Mouse (Mus musculus): ENCODE measurements at regions not wholly inside any gene's neighbourhood (a gene's known extent, or its start where the extent isn't known, plus 50 kb on each side); places are given as distances from the start of the nearest gene placed in this dataset.
A peak's percentile ranks its signal among the peaks of the same experiment; 100 is the strongest.

DNA sequence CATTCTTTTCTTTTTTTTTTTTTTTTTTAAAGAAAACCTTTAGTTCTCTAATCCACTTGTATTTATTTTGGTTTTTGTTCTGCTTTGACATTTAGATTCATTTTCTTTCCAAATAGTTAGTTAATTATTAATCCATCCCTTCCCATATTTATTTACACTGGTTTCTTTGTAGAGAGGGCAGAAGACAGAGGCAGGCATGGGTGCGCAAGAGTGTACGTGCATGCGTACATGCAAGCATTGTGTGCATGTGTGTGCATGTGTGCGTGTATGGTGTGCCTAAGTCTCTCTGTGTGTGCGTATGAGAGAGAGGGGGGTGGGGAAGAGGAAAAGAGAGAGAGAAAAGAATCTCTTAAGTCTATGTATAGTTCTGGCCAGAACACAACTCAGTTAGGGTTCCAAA is 215.9 kb upstream of the Krr1 start:
- ATAC-seq (ENCODE audit: insufficient number of reproducible peaks, insufficient read depth, low FRiP score, low read depth): peak; percentile 88
- H3K36me3 ChIP-seq (ENCODE audit: control insufficient read depth, insufficient read depth, low read length): no peaks in the 10 kb centered on the region
- no peaks in the 10 kb centered on the region for H3K27me3 ChIP-seq (ENCODE audit: control insufficient read depth, insufficient read depth, low read length)
- no peak overlapping the region for H3K4me3 ChIP-seq (ENCODE audit: low read depth, low read length)
- H3K4me2 ChIP-seq (replicated peaks; ENCODE audit: low read depth, low read length): no peak overlapping the region
- H3K9me3 ChIP-seq (ENCODE audit: control insufficient read depth, low read depth, low read length): no peaks in the 10 kb centered on the region
- peak overlapping the region; percentile 41; the same call in 1 of the 2 replicates for H3K27ac ChIP-seq (ENCODE audit: low read length)
- WGBS: 76% methylated on average over 5 of the region's 5 CpGs
- H3K9ac ChIP-seq (replicated peaks; ENCODE audit: low read depth, low read length): no peak overlapping the region
- peaks cover 14% of the 10 kb centered on the region for H3K4me1 ChIP-seq (ENCODE audit: control insufficient read depth, insufficient read depth, low read length)

DNA sequence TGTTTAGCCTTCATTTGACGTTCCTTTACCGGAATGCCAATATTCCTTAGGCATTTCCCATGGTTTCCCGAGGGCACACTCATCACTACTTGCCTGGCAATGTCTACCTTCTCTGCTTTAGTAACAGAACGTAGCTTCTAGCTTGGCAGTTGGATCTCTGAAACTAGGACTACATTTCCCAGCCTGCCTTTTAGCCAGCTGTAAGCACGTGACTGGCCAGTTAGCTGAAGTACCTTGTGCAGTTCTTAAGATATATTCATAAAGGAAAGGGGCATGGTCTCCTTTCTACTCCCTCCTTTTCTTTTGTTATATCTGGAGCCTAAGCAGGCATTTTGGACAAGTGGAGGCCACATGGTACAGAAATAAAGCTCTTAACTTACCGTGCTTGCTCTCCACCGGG is 214.8 kb upstream of the Krr1 start:
- WGBS: 80% methylated on average over 7 of the region's 7 CpGs
- no peak for ATAC-seq (ENCODE audit: insufficient number of reproducible peaks, insufficient read depth, low FRiP score, low read depth)
- no peak overlapping the region for H3K27ac ChIP-seq (ENCODE audit: low read length)
- H3K9ac ChIP-seq (replicated peaks; ENCODE audit: low read depth, low read length): no peak overlapping the region
- H3K4me1 ChIP-seq (ENCODE audit: control insufficient read depth, insufficient read depth, low read length): peaks cover 14% of the 10 kb centered on the region
- H3K4me2 ChIP-seq (replicated peaks; ENCODE audit: low read depth, low read length): no peak overlapping the region
- H3K27me3 ChIP-seq (ENCODE audit: control insufficient read depth, insufficient read depth, low read length): no peaks in the 10 kb centered on the region
- no peak overlapping the region for H3K4me3 ChIP-seq (ENCODE audit: low read depth, low read length)
- no peaks in the 10 kb centered on the region for H3K9me3 ChIP-seq (ENCODE audit: control insufficient read depth, low read depth, low read length)
- no peaks in the 10 kb centered on the region for H3K36me3 ChIP-seq (ENCODE audit: control insufficient read depth, insufficient read depth, low read length)

DNA sequence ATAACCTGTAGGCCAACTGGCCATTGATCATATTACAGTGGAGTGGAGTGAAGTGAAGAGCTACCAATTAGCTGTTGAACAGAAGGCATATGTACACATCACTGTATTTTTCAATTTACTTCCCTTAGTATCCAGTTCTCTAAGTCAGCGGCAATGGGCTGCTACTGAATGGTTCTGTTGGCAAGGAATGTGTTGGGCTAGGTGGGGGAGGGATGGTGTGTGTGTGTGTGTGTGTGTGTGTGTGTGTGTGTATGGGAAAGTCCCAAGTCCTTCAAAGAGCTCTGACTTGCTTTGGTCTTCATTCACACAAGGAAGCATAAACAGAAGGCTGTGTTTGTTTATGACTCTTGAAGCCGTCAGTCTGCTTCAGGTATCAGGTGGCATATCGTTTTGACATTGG is 213.0 kb upstream of the Krr1 start:
- H3K4me3 ChIP-seq (ENCODE audit: low read depth, low read length): no peak overlapping the region
- no peak for ATAC-seq (ENCODE audit: insufficient number of reproducible peaks, insufficient read depth, low FRiP score, low read depth)
- 55% methylated on average over 3 of the region's 3 CpGs for WGBS
- no peaks in the 10 kb centered on the region for H3K27me3 ChIP-seq (ENCODE audit: control insufficient read depth, insufficient read depth, low read length)
- H3K9me3 ChIP-seq (ENCODE audit: control insufficient read depth, low read depth, low read length): no peaks in the 10 kb centered on the region
- no peaks in the 10 kb centered on the region for H3K36me3 ChIP-seq (ENCODE audit: control insufficient read depth, insufficient read depth, low read length)
- H3K4me1 ChIP-seq (ENCODE audit: control insufficient read depth, insufficient read depth, low read length): peaks cover 14% of the 10 kb centered on the region
- no peak overlapping the region for H3K4me2 ChIP-seq (replicated peaks; ENCODE audit: low read depth, low read length)
- no peak overlapping the region for H3K27ac ChIP-seq (ENCODE audit: low read length)
- H3K9ac ChIP-seq (replicated peaks; ENCODE audit: low read depth, low read length): no peak overlapping the region

DNA sequence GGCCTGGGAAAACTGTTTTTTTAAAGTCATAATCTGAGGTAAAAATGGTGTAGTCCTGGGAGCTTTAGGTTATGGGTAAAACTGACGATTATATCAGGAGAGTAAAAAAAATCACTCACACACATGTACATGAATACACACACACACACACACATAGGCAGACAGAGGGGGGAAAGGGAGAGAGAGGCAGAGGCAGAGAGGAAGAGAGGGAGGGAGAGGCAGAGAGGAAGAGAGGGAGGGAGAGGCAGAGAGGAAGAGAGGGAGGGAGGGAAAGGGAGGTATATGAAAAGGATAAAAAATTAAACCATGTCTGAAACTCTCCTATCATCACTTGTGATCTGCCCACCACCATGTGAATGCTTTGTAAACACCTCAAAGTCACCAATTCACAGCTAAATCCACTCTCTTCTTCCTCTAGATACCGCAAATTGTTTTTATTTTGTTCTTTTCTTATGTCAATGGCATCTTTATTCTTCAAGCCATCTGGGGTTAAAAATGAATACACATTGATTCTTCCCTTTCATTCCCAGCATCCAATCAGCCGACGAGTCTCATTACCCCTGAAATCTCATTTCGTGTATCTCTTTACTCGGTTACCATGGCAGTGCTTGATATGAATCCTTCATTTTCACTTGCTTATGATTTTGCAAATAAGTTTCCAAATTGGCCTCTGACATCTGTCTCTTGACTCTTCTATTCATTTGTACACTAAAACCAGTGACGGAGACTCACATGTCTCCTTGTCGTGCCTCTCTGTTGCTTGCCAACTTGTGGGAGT is 209.5 kb upstream of the Krr1 start:
- WGBS: 82% methylated on average over 8 of the region's 8 CpGs
- H3K36me3 ChIP-seq (ENCODE audit: control insufficient read depth, insufficient read depth, low read length): no peaks in the 10 kb centered on the region
- H3K9ac ChIP-seq (replicated peaks; ENCODE audit: low read depth, low read length): no peak overlapping the region
- H3K4me2 ChIP-seq (replicated peaks; ENCODE audit: low read depth, low read length): no peak overlapping the region
- no peaks in the 10 kb centered on the region for H3K27me3 ChIP-seq (ENCODE audit: control insufficient read depth, insufficient read depth, low read length)
- peaks cover 6% of the 10 kb centered on the region; the same call in 1 of the 2 replicates for H3K4me1 ChIP-seq (ENCODE audit: control insufficient read depth, insufficient read depth, low read length)
- H3K9me3 ChIP-seq (ENCODE audit: control insufficient read depth, low read depth, low read length): no peaks in the 10 kb centered on the region
- ATAC-seq (ENCODE audit: insufficient number of reproducible peaks, insufficient read depth, low FRiP score, low read depth): no peak
- no peak overlapping the region for H3K27ac ChIP-seq (ENCODE audit: low read length)
- no peak overlapping the region for H3K4me3 ChIP-seq (ENCODE audit: low read depth, low read length)

DNA sequence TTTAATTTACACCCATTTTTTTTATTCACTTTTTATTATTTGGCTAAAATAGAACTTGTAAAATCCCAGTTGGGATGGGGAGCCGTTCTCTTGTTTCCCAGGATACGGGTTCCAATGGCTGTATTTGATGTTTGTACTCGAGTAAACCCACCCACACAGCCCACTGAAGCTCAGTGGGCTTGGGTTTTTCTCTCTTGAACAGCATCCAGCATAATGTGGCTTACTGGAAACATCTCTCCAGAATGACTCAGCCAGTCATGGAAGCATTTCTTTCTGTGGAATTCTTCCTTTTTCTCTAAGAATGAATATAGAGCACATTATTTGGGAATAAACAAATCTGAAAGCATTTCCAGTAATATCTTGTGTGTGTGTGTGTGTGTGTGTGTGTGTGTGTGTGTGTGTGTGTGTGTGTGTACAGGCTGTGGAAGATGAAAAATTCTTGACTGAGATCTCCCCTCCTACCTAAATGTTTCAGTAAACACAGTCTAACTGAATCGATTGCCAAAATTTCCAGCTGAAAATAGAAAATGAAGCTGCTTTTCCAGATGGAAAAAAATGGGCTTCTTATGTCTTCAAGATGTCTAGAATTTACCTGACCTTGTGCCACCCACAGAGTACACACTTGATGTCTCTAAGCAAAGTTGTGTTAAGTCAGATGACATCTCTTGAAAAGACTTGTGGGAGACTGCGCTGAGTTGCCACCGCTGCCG is 205.3 kb upstream of the Krr1 start:
- H3K4me1 ChIP-seq (ENCODE audit: control insufficient read depth, insufficient read depth, low read length): no peaks in the 10 kb centered on the region
- H3K36me3 ChIP-seq (ENCODE audit: control insufficient read depth, insufficient read depth, low read length): no peaks in the 10 kb centered on the region
- H3K9ac ChIP-seq (replicated peaks; ENCODE audit: low read depth, low read length): no peak overlapping the region
- no peaks in the 10 kb centered on the region for H3K27me3 ChIP-seq (ENCODE audit: control insufficient read depth, insufficient read depth, low read length)
- H3K4me3 ChIP-seq (ENCODE audit: low read depth, low read length): no peak overlapping the region
- WGBS: 83% methylated on average over 7 of the region's 7 CpGs
- H3K27ac ChIP-seq (ENCODE audit: low read length): no peak overlapping the region
- ATAC-seq (ENCODE audit: insufficient number of reproducible peaks, insufficient read depth, low FRiP score, low read depth): no peak
- no peaks in the 10 kb centered on the region for H3K9me3 ChIP-seq (ENCODE audit: control insufficient read depth, low read depth, low read length)
- H3K4me2 ChIP-seq (replicated peaks; ENCODE audit: low read depth, low read length): no peak overlapping the region

DNA sequence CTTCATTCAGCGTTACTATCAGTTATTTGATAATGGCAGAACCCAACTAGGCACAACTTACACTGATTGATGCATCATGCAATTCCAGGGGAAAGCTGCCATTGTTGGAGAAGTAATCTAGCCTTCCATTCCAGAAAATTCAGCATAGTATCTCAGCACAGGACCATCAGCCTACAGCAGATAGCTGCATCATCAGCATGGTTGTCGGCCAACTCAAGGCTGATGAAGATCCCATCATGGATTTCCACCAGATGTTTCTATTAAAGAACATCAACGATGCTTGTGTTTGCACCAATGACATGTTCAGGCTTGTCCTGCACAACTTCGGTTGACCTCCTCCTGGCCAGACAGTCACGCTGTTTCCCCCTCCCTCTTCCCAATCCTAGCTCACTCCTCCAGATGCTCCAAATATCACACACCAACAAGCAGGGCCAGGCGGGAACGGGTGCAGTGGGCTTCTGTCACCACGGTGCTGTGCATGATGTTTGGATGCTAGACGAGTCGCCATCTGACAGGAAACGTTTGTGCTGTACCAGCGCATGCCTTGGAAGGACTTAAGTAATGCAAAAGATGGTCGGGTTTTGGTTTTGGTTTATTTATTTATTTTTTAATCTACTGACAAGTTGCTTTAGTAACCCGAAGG is 204.5 kb upstream of the Krr1 start:
- H3K27me3 ChIP-seq (ENCODE audit: control insufficient read depth, insufficient read depth, low read length): no peaks in the 10 kb centered on the region
- ATAC-seq (ENCODE audit: insufficient number of reproducible peaks, insufficient read depth, low FRiP score, low read depth): no peak
- WGBS: 82% methylated on average over 14 of the region's 14 CpGs

DNA sequence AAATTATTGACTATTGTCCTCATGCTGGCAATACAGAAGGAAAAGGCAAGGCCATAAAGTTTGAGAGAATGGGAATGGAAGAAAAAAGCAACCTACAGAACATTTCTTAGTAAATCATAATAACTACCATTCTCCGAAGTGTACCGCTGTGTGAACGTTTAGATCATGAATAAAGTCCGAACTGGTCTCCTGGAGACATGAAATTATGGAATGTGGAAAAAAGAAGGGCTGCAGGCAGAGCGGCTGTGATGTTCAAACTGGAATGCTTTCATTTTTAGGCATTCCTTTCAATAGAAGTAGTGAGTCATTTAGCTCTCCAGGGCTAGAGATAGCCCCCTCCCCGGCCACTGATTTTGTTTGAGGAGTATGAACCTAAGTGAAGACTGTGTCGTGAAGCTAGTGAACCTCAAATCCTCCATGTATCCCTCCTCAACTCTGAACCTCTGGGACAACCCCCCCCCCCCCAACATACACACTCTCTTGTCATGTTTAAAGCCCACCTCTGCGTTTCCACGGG is 202.9 kb upstream of the Krr1 start:
- Histone ChIP-seq H3K36me3 (ENCODE audit: control insufficient read depth, insufficient read depth, low read length) (no peaks in the 10 kb centered on the region), H3K27me3 (ENCODE audit: control insufficient read depth, insufficient read depth, low read length) (no peaks in the 10 kb centered on the region), H3K27ac (ENCODE audit: low read length) (peak overlapping the region; percentile 15; the same call in 1 of the 2 replicates), H3K4me3 (ENCODE audit: low read depth, low read length) (no peak overlapping the region), H3K9ac (replicated peaks; ENCODE audit: low read depth, low read length) (no peak overlapping the region), H3K9me3 (ENCODE audit: control insufficient read depth, low read depth, low read length) (no peaks in the 10 kb centered on the region), H3K4me2 (replicated peaks; ENCODE audit: low read depth, low read length) (no peak overlapping the region), H3K4me1 (ENCODE audit: control insufficient read depth, insufficient read depth, low read length) (no peaks in the 10 kb centered on the region)
- WGBS: 61% methylated on average over 9 of the region's 9 CpGs
- no peak for ATAC-seq (ENCODE audit: insufficient number of reproducible peaks, insufficient read depth, low FRiP score, low read depth)

More for the DNA sequence above, 204.5 kb upstream of the Krr1 start:
- no peak overlapping the region for H3K27ac ChIP-seq (ENCODE audit: low read length)
- no peaks in the 10 kb centered on the region for H3K9me3 ChIP-seq (ENCODE audit: control insufficient read depth, low read depth, low read length)
- no peaks in the 10 kb centered on the region for H3K4me1 ChIP-seq (ENCODE audit: control insufficient read depth, insufficient read depth, low read length)
- H3K9ac ChIP-seq (replicated peaks; ENCODE audit: low read depth, low read length): no peak overlapping the region
- no peak overlapping the region for H3K4me2 ChIP-seq (replicated peaks; ENCODE audit: low read depth, low read length)
- H3K4me3 ChIP-seq (ENCODE audit: low read depth, low read length): no peak overlapping the region
- H3K36me3 ChIP-seq (ENCODE audit: control insufficient read depth, insufficient read depth, low read length): no peaks in the 10 kb centered on the region

DNA sequence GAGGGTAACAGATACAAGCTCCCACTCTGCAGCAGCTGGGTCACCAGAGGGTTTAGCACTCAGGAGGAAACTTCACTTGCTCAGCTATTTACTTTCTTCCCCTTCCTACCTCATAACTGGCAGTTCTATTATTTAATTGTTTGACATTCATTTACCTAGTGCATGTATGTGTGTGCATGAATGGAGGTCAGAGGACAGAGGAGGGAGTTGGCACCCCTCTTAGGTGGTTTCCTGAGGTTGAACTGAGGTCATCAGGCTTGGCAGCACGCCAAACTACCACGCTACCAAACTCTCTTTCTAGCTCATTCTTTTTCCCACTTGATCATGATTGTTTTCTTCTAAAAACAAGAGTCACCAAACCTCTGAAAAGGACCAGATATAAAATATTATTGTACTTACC is 202.4 kb upstream of the Krr1 start:
- Histone ChIP-seq H3K4me3 (ENCODE audit: low read depth, low read length) (no peak overlapping the region), H3K9ac (replicated peaks; ENCODE audit: low read depth, low read length) (no peak overlapping the region), H3K27ac (ENCODE audit: low read length) (peak overlapping the region; percentile 15; the same call in 1 of the 2 replicates), H3K4me2 (replicated peaks; ENCODE audit: low read depth, low read length) (no peak overlapping the region), H3K9me3 (ENCODE audit: control insufficient read depth, low read depth, low read length) (no peaks in the 10 kb centered on the region), H3K27me3 (ENCODE audit: control insufficient read depth, insufficient read depth, low read length) (no peaks in the 10 kb centered on the region), H3K4me1 (ENCODE audit: control insufficient read depth, insufficient read depth, low read length) (no peaks in the 10 kb centered on the region), H3K36me3 (ENCODE audit: control insufficient read depth, insufficient read depth, low read length) (no peaks in the 10 kb centered on the region)
- ATAC-seq (ENCODE audit: insufficient number of reproducible peaks, insufficient read depth, low FRiP score, low read depth): peak; percentile 85
- whole genome bisulfite sequencing: 44% methylated on average over 2 of the region's 2 CpGs

Measured in stomach, embryonic 14.5 days (tissue).